Mouse (Mus musculus): Measurements from ENCODE around the gene Cotl1.

DNA sequence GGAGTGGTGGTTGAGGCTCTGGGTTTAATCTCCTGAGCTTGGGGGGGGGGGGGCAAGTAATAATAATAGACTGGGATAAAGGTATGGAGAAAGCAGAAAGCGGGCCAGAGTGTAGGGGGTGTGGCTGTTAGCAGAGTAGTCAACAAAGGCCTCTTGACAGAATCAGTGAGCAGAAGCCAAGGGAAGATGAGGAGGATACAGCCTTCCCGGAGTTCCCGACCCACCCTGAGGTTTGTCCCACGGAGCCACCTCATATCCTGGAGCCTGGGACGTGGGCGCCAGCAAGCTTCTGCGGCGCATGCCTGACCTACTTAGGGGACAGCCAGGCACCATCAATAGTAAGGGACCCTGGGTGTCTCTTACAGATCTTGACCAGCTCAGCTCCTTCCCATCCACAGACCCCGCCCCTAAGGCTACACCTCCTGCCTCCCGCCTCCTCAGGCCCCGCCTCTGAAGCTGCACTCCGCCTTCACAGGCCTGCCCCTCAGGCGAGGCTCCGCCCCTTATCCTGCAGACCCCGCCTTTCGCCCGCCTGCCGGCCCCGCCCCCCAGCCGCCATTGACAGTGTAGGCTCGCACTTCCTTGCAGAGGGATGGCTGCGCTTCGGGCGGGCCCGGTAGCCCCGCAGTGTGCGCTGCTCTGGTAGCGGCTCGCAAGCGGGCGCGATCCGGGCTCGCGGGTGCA is 21.5 kb upstream of the Cotl1 start, which contains the start of gene Klhl36:
- TF ChIP-seq CTCF (IDR thresholded peaks at IDR 0.05; ENCODE audit: low read depth) = no peak; the same call in 1 of the 2 replicates
- TF ChIP-seq EP300 (optimal IDR thresholded peaks at IDR 0.05) = no peak

Measured in stomach, postnatal 0 days (tissue).